Mouse (Mus musculus): ENCODE measurements around the gene Ehd4. TPM values are rescaled to one million over a fixed set of nuclear protein-coding genes. Genes with fewer than 3 reads are reported as not detected.

Gene Ehd4
- total and polyA plus RNA-seq, 3 experiments: 8.1 to 27.7 (median 9.8) TPM

- Histone ChIP-seq H3K4me3 (replicated peaks in 1 of 3; ENCODE audit: low read depth in 2 of 3, low read length in 2 of 3, poor library complexity in 1 of 3) (no peak overlapping the region), H3K79me2 (replicated peaks; ENCODE audit: control insufficient read depth, extremely low read depth, insufficient read depth, poor library complexity, severe bottlenecking) (no peaks in the 10 kb centered on the region; the same call in 1 of the 2 replicates), H3K9me3 (replicated peaks; ENCODE audit: low read length) (no peaks in the 10 kb centered on the region), H3K4me2 (ENCODE audit: insufficient read depth, low read depth, poor library complexity, severe bottlenecking) (no peak overlapping the region), H3K36me3 (replicated peaks in 1 of 2; ENCODE audit: control insufficient read depth in 1 of 2, insufficient read depth in 1 of 2, low read length in 1 of 2) (peaks cover 0 to 21% of the 10 kb centered on the region in 2 experiments), H3K27ac (ENCODE audit: insufficient read depth, low read depth) (no peak overlapping the region), H3K27me3 (replicated peaks) (no peaks in the 10 kb centered on the region), H3K9ac (ENCODE audit: insufficient read depth, low read depth) (no peak overlapping the region), H3K4me1 (ENCODE audit: control insufficient read depth in 1 of 2, insufficient read depth in 2 of 2) (peaks cover 8 to 49% of the 10 kb centered on the region in 2 experiments)
- TF ChIP-seq MAX (IDR thresholded peaks at IDR 0.05; ENCODE audit: low read length) (no peak), ZMIZ1 (IDR thresholded peaks at IDR 0.05; ENCODE audit: low read depth, low read length) (no peak), KAT2A (IDR thresholded peaks at IDR 0.05; ENCODE audit: insufficient replicate concordance, low read length) (no peak)
- dilution Hi-C loops (cut with MboI; ENCODE audit: extremely low pct_ligation_motif_present, extremely low pct_unique_long_range_greater_than_20kb, low sequenced_read_pairs) (no loop called here), in situ Hi-C loops (cut with MboI; ENCODE audit: low pct_ligation_motif_present, low pct_unique_long_range_greater_than_20kb, low sequenced_read_pairs) (no loop called here)
- no peak for DNase-seq (ENCODE audit: extremely low read depth)
Observed at GRCm38 (mm10) chr2:120141671-120142070, 12.7 kb downstream of the Ehd4 start.

- no peaks in the 10 kb centered on the region for H3K27me3 ChIP-seq (replicated peaks)
- peaks cover 8 to 61% of the 10 kb centered on the region in 2 experiments for H3K4me1 ChIP-seq (ENCODE audit: control insufficient read depth in 1 of 2, insufficient read depth in 2 of 2)
- H3K79me2 ChIP-seq (replicated peaks; ENCODE audit: control insufficient read depth, extremely low read depth, insufficient read depth, poor library complexity, severe bottlenecking): no peaks in the 10 kb centered on the region
- no peak for DNase-seq (ENCODE audit: extremely low read depth)
- no peaks in the 10 kb centered on the region for H3K9me3 ChIP-seq (replicated peaks; ENCODE audit: low read length)
- TF ChIP-seq NELFE (IDR thresholded peaks at IDR 0.05; ENCODE audit: low read depth, low read length): no peak
- TF ChIP-seq KAT2A (IDR thresholded peaks at IDR 0.05; ENCODE audit: insufficient replicate concordance, low read length): no peak
- TF ChIP-seq PAX5 (IDR thresholded peaks at IDR 0.05; ENCODE audit: low read length): no peak
- TF ChIP-seq SIN3A (IDR thresholded peaks at IDR 0.05; ENCODE audit: low read length): no peak
- no peak for TF ChIP-seq USF1 (IDR thresholded peaks at IDR 0.05; ENCODE audit: low read depth, low read length)
- no peak for TF ChIP-seq NRF1 (IDR thresholded peaks at IDR 0.05; ENCODE audit: low read depth, low read length)
- no peak for TF ChIP-seq ZKSCAN1 (IDR thresholded peaks at IDR 0.05; ENCODE audit: borderline replicate concordance, low read depth, low read length)
- TF ChIP-seq JUND (conservative IDR thresholded peaks at IDR 0.05; ENCODE audit: low read depth, low read length): no peak
- TF ChIP-seq TCF12 (IDR thresholded peaks at IDR 0.05; ENCODE audit: low read depth, low read length): no peak
- no peak for TF ChIP-seq ELF1 (IDR thresholded peaks at IDR 0.05; ENCODE audit: low read depth, low read length)
- no peak for TF ChIP-seq MAFK (IDR thresholded peaks at IDR 0.05; ENCODE audit: insufficient replicate concordance, low read length)
- no peak for TF ChIP-seq UBTF (IDR thresholded peaks at IDR 0.05; ENCODE audit: low read depth, low read length)
- no peak for TF ChIP-seq SMC3 (IDR thresholded peaks at IDR 0.05; ENCODE audit: low read depth, low read length)
- no peak for TF ChIP-seq MYC (IDR thresholded peaks at IDR 0.05; ENCODE audit: low read depth, low read length)
- H3K4me2 ChIP-seq (ENCODE audit: insufficient read depth, low read depth, poor library complexity, severe bottlenecking): no peak overlapping the region
- in situ Hi-C loops (cut with MboI; ENCODE audit: low pct_ligation_motif_present, low pct_unique_long_range_greater_than_20kb, low sequenced_read_pairs) (no loop called here), dilution Hi-C loops (cut with MboI; ENCODE audit: extremely low pct_ligation_motif_present, extremely low pct_unique_long_range_greater_than_20kb, low sequenced_read_pairs) (no loop called here)
- no peak overlapping the region for H3K9ac ChIP-seq (ENCODE audit: insufficient read depth, low read depth)
- H3K36me3 ChIP-seq (replicated peaks in 1 of 2; ENCODE audit: control insufficient read depth in 1 of 2, insufficient read depth in 1 of 2, low read length in 1 of 2): peaks cover 0 to 19% of the 10 kb centered on the region in 2 experiments
- no peak overlapping the region for H3K4me3 ChIP-seq (replicated peaks in 1 of 3; ENCODE audit: low read depth in 2 of 3, low read length in 2 of 3, poor library complexity in 1 of 3)
- no peak overlapping the region for H3K27ac ChIP-seq (ENCODE audit: insufficient read depth, low read depth)
Observed at GRCm38 (mm10) chr2:120140326-120140725, 14.1 kb downstream of the Ehd4 start.

Data from CH12.LX (cell line).